Mouse (Mus musculus): Measurements from ENCODE around the gene Gpc1. TPM values are rescaled to one million over a fixed set of nuclear protein-coding genes. Genes with fewer than 3 reads are reported as not detected.

The Gpc1 gene
- 1 to 10 TPM; 2.0 to 3.0 TPM for polyA plus RNA-seq (2017; shearing (Covaris generic))

DNA sequence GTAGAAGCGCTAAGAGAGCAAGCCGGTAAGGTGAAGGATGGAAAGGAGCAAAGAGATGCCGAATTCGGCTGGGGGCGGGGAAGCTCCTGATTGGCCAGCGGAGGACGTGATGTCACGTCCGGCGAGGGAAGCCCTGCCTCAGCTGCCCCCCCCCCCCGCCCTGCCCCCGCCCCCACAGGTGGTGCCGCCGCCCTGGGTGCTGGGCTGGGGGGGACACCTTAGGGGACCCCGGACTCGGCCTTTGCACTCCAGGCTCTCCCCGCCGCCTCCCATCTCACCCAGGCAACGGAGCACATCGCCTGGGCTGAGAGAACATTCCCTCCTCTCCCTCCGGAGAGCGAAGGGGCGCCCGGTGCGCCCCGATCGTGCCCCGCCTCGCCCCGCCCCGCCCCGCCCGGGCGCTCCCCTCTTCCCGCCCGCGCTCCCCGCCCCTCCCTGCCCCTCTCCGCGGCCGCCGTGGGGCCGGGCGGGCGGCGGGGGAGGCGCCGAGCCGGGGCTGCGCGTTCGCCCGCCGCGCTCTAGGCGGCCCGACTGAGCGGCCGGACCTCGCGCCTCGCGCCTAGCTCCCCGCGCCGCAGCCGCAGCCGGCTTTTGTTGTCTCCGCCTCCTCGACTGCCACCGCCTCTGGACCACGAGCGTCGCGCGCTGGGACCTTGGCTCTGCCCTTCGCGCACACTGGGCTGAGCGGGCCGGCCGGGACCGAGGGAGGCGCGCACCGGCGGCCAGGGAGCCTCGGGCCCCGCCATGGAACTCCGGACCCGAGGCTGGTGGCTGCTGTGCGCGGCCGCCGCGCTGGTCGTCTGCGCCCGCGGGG lies at the start of gene Gpc1:
Gene Gpc1, plus strand, starts transcription at position 458 of the 814 bp plus-strand sequence.
- ATAC-seq, result peak; percentile 80

GRCm38 (mm10) chr1:92781862-92782261 lies 49.6 kb upstream of the Gpc1 start:
- no peak for ATAC-seq

- ATAC-seq, result no peak
Observed at GRCm38 (mm10) chr1:92782587-92782986, 48.9 kb upstream of the Gpc1 start.

- ATAC-seq, result no peak
Observed at GRCm38 (mm10) chr1:92787221-92787620, 44.2 kb upstream of the Gpc1 start.

DNA sequence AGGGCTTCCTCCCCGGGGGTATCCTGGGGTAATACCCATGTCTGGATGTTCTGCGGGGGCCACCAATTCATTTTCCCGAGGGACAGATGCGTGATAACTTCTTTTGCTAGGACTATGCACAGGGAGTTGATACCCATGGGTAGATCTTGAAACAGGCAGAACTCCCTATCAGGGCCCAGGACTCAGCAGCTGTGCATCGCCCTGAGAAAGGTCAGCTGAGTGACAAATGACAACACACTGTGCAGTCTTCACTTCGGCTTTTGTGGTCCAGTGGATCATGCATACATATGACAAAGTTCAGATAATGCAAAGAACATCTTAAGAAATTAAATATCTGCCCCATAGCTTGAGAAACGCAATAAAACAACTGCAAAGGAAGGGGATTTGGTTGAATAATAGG lies 43.4 kb upstream of the Gpc1 start:
- ATAC-seq, result no peak

DNA sequence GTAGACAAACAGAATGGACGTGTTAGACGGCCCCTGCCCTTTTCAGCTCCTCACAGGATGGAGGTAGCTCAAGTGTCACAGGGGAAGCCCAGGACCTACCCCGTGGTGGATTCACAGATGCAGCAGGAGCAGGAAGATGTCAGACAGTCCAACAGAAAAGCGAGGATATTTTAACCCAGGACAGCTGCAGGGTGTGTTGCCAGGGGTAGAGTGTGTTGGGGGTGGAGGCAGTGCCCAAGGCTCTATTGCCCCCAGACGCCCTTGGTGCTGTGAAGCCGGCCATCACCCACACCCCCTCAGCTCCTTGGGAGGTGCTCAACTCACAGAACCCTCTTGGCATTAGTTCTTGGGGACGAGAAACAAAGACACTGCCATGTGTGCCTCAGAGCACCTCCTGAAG lies 40.8 kb upstream of the Gpc1 start:
- no peak for ATAC-seq

GRCm38 (mm10) chr1:92791070-92791831 lies 40.2 kb upstream of the Gpc1 start:
- ATAC-seq, result no peak

DNA sequence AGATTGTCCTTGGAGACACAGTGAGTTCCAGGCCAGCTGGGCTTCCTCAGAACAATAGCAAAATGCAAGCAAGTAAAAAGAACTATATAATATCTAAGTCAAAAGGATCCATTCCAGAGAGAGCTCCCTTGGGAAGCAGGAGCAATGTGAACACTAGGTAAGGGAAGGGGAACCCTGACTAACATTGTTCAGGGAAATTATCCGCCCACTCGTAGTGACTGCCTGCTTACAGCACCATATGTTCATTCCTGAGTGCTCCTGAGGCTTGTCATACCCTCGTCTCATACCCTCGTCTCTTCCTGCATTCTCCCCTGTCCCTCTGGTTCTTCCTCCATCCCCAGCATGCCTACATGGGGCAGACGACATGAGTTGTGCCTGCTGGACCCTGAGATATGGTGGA lies 37.7 kb upstream of the Gpc1 start:
- no peak for ATAC-seq

DNA sequence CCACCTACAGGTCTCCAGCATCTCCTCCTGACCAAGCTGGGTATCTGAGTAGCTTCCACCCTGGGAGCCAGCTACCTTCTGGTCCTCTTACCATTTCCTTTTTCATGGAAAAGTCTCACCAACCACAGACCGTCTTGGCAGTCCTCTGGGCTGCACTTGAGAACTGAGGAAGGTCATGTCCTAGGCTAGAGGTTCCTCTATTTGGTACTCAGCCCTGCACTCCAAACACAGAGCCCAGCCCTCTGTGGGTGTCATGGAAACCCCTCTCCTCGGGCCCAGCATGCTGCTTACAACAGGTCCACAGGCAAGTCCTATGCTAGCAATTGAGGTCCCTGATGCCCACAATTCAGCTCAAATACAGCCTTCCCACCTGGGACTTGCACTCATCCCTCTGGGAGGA lies 33.0 kb upstream of the Gpc1 start:
- ATAC-seq, result no peak

- ATAC-seq, result no peak
Observed at GRCm38 (mm10) chr1:92799653-92800052, 31.8 kb upstream of the Gpc1 start.

DNA sequence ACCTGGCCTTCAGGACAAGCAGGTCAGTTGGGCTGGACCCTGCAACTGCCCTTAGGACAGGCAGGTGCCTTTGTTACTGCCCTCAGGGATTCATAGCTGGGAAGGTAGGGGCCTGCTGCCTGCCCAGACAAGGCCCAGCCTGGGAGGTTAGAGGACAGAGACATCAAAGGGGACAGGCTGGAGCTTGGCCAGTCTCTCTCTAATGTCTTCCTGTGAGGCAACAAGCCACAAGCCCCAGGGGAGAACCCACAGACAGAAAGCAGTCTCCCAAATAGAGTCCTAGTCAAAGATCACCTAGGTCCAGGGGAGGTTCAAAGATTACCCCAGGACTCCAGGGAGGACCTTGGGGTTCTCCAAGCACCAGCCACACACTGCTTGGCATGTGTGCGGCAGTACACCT lies 29.1 kb upstream of the Gpc1 start:
- ATAC-seq, result no peak

GRCm38 (mm10) chr1:92803376-92803775 lies 28.1 kb upstream of the Gpc1 start:
- no peak for ATAC-seq

- ATAC-seq, result no peak
Observed at GRCm38 (mm10) chr1:92805181-92805580, 26.3 kb upstream of the Gpc1 start.

DNA sequence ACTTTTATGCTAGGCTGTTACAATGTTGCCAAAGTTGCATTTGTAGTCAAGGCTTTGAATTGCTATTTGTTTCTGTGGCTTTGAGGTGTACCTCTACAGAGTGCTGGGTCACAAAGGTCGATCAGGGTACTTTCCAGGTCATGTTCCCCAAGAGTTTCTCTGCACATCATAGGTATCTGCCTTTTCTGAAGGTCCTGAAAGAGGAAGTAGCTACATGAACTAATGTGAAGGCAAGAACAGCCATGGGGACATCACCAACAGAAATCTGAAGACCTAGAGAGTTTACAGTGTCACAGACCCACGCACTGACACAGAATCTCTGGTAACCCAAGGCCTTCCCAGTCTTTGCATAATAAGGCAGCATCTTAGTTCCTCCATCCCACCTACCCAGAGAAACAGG lies 25.6 kb upstream of the Gpc1 start:
- no peak for ATAC-seq

DNA sequence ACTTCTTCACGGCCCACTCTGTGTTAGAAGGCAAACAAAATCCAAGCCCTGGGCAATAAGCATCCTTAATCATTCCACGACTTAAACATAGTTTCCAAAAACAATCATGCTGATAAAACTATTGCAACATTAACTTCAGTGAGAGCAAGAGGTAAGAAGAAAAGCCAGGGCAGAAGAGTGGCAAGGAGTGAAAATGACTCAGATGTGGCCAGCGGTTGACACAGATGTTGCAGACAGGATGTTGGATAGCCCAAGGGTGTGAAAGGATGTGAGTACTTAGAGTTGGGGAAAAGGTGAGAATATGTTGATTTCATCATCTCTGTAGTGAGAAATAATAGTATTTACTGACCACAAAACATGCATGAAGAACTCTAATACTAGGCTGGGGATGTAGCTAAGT lies 24.7 kb upstream of the Gpc1 start:
- peak; percentile 34 for ATAC-seq

- no peak for ATAC-seq
Observed at GRCm38 (mm10) chr1:92809621-92810020, 21.8 kb upstream of the Gpc1 start.

GRCm38 (mm10) chr1:92814319-92814718 lies 17.1 kb upstream of the Gpc1 start:
- ATAC-seq, result no peak

- ATAC-seq, result no peak
Observed at GRCm38 (mm10) chr1:92815100-92815499, 16.3 kb upstream of the Gpc1 start.

DNA sequence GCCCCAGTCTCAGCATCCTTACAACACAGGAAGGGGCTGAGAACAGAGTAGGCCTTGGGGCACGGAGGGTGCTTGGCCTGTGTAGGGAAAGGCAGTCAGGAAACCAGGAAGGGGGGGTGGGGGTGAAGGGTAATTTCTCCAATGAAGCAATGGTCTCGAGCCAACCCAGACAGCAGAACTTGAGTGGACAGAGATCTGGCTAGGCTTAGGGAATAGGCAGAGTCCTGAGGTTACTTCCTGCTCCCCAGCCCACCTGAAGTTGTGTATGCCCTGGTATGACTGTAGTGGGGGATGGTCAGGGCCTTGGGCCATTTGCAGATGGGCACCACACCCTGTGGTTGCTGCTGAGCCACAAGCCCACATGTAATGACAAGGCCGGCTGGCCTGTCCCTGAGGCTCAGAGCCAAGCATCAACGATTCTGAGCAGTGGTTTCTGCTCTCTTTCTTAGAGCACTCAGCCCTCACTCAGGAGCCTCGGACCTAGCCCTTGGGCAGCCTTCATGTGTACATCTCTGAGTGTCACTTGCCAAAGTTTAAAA lies 15.6 kb upstream of the Gpc1 start:
- no peak for ATAC-seq

DNA sequence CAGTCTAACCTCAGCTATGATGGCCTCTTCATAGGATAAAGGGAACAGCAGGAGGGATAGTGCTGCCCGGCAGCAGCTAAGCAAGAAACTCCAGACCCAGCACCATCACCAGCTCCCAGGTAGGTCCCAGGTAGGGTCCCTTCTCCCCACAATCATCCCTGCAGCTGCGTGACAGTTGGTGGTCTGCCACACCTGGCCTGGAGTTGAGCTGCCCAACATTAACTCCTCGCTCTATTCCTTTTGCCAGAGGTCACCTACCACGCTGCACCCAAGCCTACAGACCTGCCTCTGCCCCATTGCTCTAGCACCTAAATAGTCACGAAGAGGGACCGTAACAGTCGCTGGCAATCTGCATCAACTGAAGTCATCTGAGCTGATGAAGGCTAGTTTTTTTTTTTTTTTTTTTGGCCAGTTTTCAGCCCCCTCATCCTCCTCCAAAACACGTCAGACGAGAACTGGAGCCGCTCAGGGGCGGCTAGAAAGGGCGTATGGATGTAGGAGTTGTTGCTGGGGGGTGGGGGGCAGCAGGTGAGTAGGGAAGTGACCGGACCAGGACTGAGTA lies 738 bp upstream of the Gpc1 start:
- ATAC-seq, result no peak

GRCm38 (mm10) chr1:92832011-92833010 lies 866 bp downstream of the Gpc1 start:
- peak; percentile 4 for ATAC-seq
